Mouse (Mus musculus) stomach, embryonic 15.5 days (tissue): ENCODE data around the gene Tspoap1. TPM values are rescaled to one million over a fixed set of nuclear protein-coding genes. Genes with fewer than 3 reads are reported as not detected.
A peak's percentile ranks its signal among the peaks of the same experiment; 100 is the strongest.

ENCODE experiments used
- ATAC-seq: fragments of 200-750 bp; cut with Nextera tagmentation; 2 replicates; pipeline ENCODE4 v1.8.0; 2017; ENCODE audit warnings: low read depth, moderate number of reproducible peaks, moderate TSS enrichment; ENCODE audit not compliant: insufficient read depth, low FRiP score
- H3K27ac ChIP-seq: fragments of 300-500 bp; sonication (generic); 2 replicates; pipeline ENCODE4 v1.5.1; 2015; ENCODE audit warnings: mild to moderate bottlenecking, inconsistent platforms
- H3K27me3 ChIP-seq: fragments of 300-500 bp; sonication (generic); replicated peaks from 2 replicates; pipeline ENCODE4 v1.6.1; 2015; ENCODE audit warnings: inconsistent platforms
- H3K36me3 ChIP-seq: fragments of 300-500 bp; sonication (generic); 2 replicates; pipeline ENCODE4 v1.6.1; 2015; ENCODE audit warnings: inconsistent platforms
- H3K4me1 ChIP-seq: fragments of 300-500 bp; sonication (generic); 2 replicates; pipeline ENCODE4 v1.6.1; 2015; ENCODE audit warnings: inconsistent platforms
- H3K4me2 ChIP-seq: fragments of 300-500 bp; sonication (generic); 2 replicates; pipeline ENCODE4 v1.6.1; 2015; ENCODE audit warnings: mild to moderate bottlenecking, inconsistent platforms
- H3K4me3 ChIP-seq: fragments of 300-500 bp; sonication (generic); replicated peaks from 2 replicates; pipeline ENCODE4 v1.5.1; 2015; ENCODE audit warnings: inconsistent platforms
- H3K9ac ChIP-seq: fragments of 300-500 bp; sonication (generic); 2 replicates; pipeline ENCODE4 v1.6.1; 2015; ENCODE audit warnings: inconsistent platforms
- H3K9me3 ChIP-seq: fragments of 300-500 bp; sonication (generic); 2 replicates; pipeline ENCODE4 v1.6.1; 2016; ENCODE audit warnings: inconsistent platforms
- WGBS: fragments of 180-500 bp; shearing (Covaris S2); methylation state at CpG from one replicate; pipeline ENCODE4 v1.1.7; 2015; 5-methylcytosine and 5-hydroxymethylcytosine counted together
- polyA plus RNA-seq: library from polyadenylated mRNA; unstranded; fragments of >200 nt; fragmentation: Nextera tagmentation; extraction: Ambion mirVana; gene quantifications from 2 replicates; pipeline ENCODE4 v1.2.1, GENCODE M21; 2015

Tspoap1 gene
- polyA plus RNA-seq, 1 experiment from 2014 or later, result 2.8 TPM

DNA sequence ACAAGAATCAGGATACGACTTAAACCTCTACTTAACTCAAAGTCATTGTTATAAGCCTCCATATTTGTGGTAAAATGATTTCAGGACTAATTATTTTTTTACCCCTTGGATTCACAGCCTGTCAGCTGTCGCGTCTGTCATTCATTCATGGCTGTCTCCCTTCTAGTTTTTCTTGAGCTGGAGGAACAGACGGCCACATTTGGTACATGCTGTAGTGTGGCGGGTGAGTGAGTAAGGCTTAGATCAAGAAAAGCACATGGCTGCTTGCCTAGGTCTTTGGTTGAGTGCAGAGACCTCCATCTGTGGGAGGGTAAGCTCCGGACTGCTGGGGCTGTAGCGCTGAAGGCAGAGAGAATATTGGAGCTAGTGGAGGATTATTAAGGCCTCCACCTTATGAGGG lies 12.6 kb upstream of the Tspoap1 start:
- H3K4me3 ChIP-seq, result no peak overlapping the region
- H3K27ac ChIP-seq, result no peak overlapping the region
- H3K9ac ChIP-seq, result no peak overlapping the region
- no peak overlapping the region for H3K4me2 ChIP-seq
- ATAC-seq, result no peak
- no peaks in the 10 kb centered on the region for H3K27me3 ChIP-seq
- H3K4me1 ChIP-seq, result peaks cover 5% of the 10 kb centered on the region; the same call in 1 of the 2 replicates
- H3K36me3 ChIP-seq, result peaks cover 11% of the 10 kb centered on the region
- WGBS, result 92% methylated on average over 7 of the region's 7 CpGs
- no peaks in the 10 kb centered on the region for H3K9me3 ChIP-seq

DNA sequence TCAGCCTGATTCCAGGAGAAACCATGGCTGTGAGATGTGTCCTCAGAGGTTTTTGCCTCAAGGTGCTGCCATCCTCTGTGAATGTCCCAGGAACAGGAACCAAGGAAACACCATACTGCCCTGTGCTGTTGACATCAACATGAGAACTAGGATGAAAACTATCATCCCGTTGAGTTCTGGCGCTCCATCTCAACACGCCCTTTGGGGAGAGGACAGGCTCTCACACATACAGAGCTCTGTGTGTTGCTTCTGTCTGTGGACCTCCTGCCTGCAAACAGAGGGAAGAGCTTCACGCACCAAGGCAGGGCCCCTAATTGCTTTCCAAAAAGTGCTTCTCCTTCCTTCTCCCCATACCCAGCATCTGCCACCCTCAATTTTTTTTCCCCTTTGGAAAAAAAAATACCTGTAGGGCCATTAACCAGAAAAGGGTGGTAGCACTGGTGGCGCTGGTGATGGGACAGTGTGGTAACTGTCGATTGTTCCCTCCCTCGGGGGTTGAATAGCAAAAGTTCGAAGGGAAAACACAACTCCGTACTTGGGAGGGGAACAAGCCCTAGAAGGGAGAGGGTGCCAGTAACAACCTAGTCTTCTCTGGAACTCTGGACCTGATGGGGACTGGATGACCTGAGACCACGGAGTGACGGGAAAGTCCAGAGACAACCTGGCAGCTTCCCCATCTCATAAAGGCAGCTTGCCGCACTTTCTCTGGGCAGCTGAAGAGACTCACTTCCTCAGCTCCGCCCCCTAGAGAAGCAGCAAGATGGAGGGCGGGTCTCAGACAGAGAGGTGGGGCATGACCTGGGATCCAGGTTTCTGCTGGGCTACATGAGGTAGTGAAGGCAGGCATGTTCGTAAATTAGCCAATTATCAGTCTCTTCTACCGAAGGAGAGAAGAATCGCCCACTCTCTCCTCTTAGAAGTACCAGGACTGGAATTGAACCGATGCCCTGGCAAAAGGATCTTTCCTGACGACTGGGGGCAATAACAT lies 11.9 kb upstream of the Tspoap1 start:
- peaks cover 5% of the 10 kb centered on the region; the same call in 1 of the 2 replicates for H3K4me1 ChIP-seq
- H3K27ac ChIP-seq, result peak overlapping the region; percentile 68; the same call in 1 of the 2 replicates
- ATAC-seq, result peak; percentile 67; the same call in 1 of the 2 replicates
- peaks cover 9% of the 10 kb centered on the region for H3K36me3 ChIP-seq
- H3K9ac ChIP-seq, result no peak overlapping the region
- peak overlapping the region; percentile 30 for H3K4me2 ChIP-seq
- H3K27me3 ChIP-seq, result no peaks in the 10 kb centered on the region
- H3K9me3 ChIP-seq, result no peaks in the 10 kb centered on the region
- 29% methylated on average over 19 of the region's 19 CpGs for WGBS
- 0 out of 2 replicates have a peak overlapping the region, but pooled peaks have one; percentile 2 for H3K4me3 ChIP-seq

DNA sequence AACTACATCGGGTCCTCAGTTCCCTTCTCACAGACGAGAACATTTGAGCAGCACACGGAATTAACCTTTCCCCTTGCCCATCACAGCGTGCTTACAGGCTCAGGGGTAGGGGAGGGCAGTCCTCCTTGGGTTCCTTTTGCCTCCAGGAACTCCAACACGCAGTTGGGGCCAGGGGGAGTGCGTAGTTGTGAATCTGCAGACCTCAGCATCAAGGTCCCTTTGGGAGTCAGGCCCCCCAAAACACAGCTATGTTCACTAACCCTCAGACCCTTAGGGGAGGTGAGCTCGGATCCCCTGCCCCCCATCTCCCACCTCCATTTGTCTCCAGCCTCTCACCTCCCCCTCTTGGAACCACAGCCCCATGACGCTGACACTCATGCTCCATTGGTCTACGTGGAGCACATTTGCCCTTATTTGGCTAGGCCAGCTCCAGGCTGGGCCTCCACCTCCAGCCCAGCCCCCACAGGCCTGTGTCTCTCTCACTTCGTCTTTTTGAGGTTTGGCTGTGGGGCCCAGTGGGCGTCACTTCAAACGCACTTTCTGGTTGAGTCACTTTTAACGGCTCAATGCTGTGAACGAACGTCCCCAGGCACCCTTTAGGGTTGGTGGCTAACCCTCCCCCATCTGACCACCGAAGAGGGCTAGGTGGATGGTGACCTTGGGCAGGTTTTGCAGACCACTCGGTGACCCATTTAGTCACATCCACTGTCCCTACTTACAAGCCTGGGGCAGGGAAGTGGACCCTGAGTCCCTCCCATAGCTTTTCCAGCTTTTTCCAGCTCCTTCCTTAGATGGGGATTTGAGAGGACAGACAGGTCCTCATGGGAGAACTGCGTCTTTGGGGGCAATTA lies 10.9 kb upstream of the Tspoap1 start:
- peak overlapping the region; percentile 5; the same call in 1 of the 2 replicates for H3K4me2 ChIP-seq
- no peak overlapping the region for H3K4me3 ChIP-seq
- H3K36me3 ChIP-seq, result peaks cover 2% of the 10 kb centered on the region; the same call in 1 of the 2 replicates
- H3K4me1 ChIP-seq, result peaks cover 5% of the 10 kb centered on the region; the same call in 1 of the 2 replicates
- no peak overlapping the region for H3K9ac ChIP-seq
- peak overlapping the region; percentile 68; the same call in 1 of the 2 replicates for H3K27ac ChIP-seq
- WGBS, result 39% methylated on average over 18 of the region's 18 CpGs
- H3K9me3 ChIP-seq, result no peaks in the 10 kb centered on the region
- peak; percentile 73 for ATAC-seq
- H3K27me3 ChIP-seq, result no peaks in the 10 kb centered on the region

DNA sequence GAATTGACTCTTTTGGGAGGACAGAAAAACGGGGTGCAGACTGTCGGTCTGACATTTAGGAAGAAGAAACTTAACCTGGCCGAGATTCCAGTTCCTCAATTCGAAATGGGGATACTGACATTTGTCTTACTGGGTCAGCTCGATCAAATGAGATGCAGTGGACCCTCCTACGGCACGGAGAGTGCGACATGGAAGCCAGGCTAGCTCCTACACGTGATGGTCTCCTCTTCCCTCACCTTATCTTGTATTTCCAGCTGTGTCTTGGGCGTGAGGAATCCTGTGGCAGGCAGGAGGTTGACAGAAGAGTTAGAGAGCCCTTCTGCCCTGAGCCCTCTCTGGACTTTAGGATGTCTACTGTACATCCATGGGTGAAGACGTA lies 10.3 kb upstream of the Tspoap1 start:
- Histone ChIP-seq H3K4me1 (peaks cover 5% of the 10 kb centered on the region; the same call in 1 of the 2 replicates), H3K4me2 (no peak overlapping the region), H3K27ac (peak overlapping the region; percentile 55; the same call in 1 of the 2 replicates), H3K9ac (no peak overlapping the region), H3K27me3 (no peaks in the 10 kb centered on the region), H3K36me3 (no peaks in the 10 kb centered on the region), H3K9me3 (no peaks in the 10 kb centered on the region), H3K4me3 (no peak overlapping the region)
- peak; percentile 74 for ATAC-seq
- WGBS, result 72% methylated on average over 11 of the region's 11 CpGs

DNA sequence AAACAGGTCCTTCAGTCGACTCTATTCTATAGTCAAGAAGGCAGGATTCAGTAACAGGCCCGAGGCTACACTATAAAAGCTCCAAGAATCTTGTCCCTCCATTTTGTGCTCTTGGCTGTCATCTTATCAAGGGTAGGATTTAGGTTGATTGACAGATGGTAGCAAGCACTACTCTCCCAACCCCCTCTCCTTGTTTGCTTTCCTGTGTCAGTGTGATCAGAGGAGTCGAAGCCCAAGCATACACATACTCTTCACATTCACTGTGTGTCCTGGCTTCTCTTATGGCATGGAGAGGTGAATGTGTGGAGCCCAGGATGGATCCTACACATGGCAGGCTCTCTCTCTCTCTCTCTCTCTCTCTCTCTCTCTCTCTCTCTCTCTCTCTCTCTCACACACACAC lies 9.8 kb upstream of the Tspoap1 start:
- H3K27ac ChIP-seq, result no peak overlapping the region
- no peak overlapping the region for H3K4me2 ChIP-seq
- no peaks in the 10 kb centered on the region for H3K27me3 ChIP-seq
- H3K9ac ChIP-seq, result no peak overlapping the region
- whole genome bisulfite sequencing, result 56% methylated on average over 3 of the region's 3 CpGs
- no peak for ATAC-seq
- no peaks in the 10 kb centered on the region for H3K9me3 ChIP-seq
- H3K4me1 ChIP-seq, result peaks cover 5% of the 10 kb centered on the region; the same call in 1 of the 2 replicates
- H3K4me3 ChIP-seq, result no peak overlapping the region
- H3K36me3 ChIP-seq, result no peaks in the 10 kb centered on the region

DNA sequence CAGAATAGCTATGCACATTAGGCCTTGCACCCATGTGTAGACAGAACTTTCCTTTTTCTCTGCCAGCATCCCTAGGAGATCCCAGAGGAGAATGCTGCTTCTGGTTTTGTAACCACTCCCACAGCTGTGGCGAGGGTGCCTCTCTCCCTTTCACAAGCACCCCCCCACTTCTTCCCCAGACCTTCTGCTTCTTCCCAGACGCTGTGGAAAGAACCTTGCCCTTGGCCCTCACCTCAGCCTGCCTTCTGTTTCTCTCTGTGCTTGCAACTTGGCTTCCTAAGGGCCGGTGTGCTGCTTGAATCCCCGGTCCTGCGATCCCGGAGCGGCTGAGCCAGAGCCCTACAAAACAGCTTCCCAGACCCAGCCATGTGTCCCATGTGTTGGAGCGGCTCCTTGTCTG lies 9.3 kb upstream of the Tspoap1 start:
- H3K4me1 ChIP-seq, result peaks cover 5% of the 10 kb centered on the region; the same call in 1 of the 2 replicates
- H3K27ac ChIP-seq, result peak overlapping the region; percentile 41
- no peaks in the 10 kb centered on the region for H3K36me3 ChIP-seq
- ATAC-seq, result no peak
- no peak overlapping the region for H3K4me2 ChIP-seq
- 79% methylated on average over 8 of the region's 8 CpGs for WGBS
- H3K4me3 ChIP-seq, result no peak overlapping the region
- H3K9me3 ChIP-seq, result no peaks in the 10 kb centered on the region
- no peak overlapping the region for H3K9ac ChIP-seq
- no peaks in the 10 kb centered on the region for H3K27me3 ChIP-seq

DNA sequence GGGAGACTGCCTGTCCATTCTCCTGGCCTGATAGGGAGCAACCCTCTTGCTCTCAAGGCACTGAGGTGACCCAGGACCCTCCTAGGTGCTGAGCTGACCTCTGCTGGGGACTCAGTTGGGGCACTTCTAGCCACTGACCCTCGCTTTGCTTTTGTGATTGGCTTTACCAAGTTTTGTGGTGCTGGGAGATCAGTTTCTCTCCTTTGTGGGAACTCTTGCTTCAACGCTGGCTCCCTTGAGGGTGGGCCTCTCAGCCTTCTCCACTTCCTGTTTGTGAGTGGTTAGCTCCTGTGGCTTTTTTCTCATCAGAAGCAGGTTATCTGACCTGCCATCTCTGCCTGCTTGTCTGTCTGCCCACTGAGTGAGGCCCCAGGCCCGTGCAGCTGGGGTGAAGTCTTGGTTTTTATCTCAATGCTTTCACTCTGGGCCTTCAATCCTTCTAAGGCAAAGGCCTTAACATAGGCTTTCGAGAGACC lies 8.8 kb upstream of the Tspoap1 start:
- Histone ChIP-seq H3K27ac (peak overlapping the region; percentile 41), H3K27me3 (no peaks in the 10 kb centered on the region)
- no peak for ATAC-seq

DNA sequence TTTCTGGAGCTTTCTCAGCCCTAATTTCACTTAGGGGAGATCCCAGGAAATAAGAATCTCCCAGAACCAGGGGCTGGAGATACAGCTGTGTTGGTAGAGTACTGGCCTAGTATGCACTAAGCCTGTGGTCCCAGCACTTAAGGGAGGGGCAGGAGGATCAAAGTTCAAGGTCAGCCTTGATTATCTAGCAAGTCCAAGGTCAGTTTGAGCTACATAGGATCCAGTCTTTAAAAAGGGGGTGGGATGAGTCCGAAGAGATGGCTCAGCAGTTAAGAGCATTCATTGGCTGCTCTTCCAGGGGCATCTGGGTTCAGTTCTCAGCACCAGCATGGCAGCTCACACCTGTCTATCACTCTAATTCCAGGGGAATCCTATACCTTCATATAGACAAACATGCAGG lies 8.0 kb upstream of the Tspoap1 start:
- ATAC-seq, result no peak
- Histone ChIP-seq H3K4me3 (no peak overlapping the region), H3K9me3 (no peaks in the 10 kb centered on the region), H3K27ac (no peak overlapping the region), H3K4me1 (peaks cover 5% of the 10 kb centered on the region; the same call in 1 of the 2 replicates), H3K4me2 (no peak overlapping the region), H3K27me3 (no peaks in the 10 kb centered on the region), H3K9ac (no peak overlapping the region), H3K36me3 (no peaks in the 10 kb centered on the region)
- 79% methylated on average over 1 of the region's 1 CpGs for WGBS

More for the DNA sequence above, 8.8 kb upstream of the Tspoap1 start:
- Histone ChIP-seq H3K4me3 (no peak overlapping the region), H3K9ac (no peak overlapping the region), H3K36me3 (no peaks in the 10 kb centered on the region), H3K4me2 (no peak overlapping the region), H3K9me3 (no peaks in the 10 kb centered on the region), H3K4me1 (peaks cover 5% of the 10 kb centered on the region; the same call in 1 of the 2 replicates)
- WGBS, result 45% methylated on average over 4 of the region's 4 CpGs

DNA sequence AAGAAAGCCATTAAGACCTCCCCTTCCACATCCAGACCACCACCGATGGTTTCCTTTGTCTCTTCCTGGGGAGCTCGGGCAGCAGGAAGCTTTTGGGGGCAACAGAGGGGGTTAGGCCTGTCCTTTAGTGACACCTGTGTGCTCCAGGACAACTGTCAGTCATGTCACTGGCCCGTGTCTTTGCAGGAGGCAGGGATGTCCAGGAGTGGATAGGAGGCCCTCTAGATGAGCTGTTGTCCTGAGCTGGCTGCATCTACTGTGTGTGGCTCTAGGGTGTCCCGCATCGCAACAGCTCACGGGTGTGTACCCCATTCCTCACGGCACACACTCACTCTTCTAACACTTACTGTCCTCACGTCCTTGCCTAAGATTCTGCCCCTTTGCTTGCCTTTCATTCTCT lies 7.1 kb upstream of the Tspoap1 start:
- WGBS, result 77% methylated on average over 8 of the region's 8 CpGs
- no peak overlapping the region for H3K4me3 ChIP-seq
- H3K9ac ChIP-seq, result no peak overlapping the region
- no peak overlapping the region for H3K27ac ChIP-seq
- H3K27me3 ChIP-seq, result no peaks in the 10 kb centered on the region
- H3K4me2 ChIP-seq, result no peak overlapping the region
- H3K36me3 ChIP-seq, result no peaks in the 10 kb centered on the region
- ATAC-seq, result no peak
- peaks cover 5% of the 10 kb centered on the region; the same call in 1 of the 2 replicates for H3K4me1 ChIP-seq
- no peaks in the 10 kb centered on the region for H3K9me3 ChIP-seq

DNA sequence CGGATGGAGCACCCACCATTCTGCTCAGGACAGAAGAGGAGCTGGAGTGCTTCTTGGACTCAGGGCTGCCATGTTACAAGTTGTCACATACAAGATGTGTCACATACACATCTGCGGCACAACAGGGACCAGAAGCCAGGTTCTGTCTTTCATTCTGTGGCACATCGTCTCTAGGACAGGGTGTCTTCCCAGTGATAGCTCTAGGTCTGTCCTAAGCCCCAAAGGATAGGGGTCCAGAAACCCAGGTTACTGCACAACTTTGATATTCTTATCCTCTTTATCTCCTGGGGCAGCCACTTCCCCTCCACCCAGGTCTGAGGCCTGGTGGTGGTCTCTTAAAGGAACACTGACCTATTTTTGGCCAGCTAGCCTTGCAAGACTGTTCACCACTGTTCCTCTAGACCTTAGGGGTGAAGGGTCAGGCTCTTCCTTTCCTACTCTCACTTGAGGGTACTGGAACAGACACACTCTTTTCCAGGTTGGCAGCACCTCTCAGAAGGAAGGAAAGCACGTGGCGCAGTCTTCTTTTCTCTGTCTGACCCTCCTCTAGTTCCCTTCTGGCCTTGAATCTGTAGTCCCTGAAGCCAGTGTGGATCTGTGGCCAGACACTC lies 6.3 kb upstream of the Tspoap1 start:
- H3K27ac ChIP-seq, result peak overlapping the region; percentile 8; the same call in 1 of the 2 replicates
- no peaks in the 10 kb centered on the region for H3K9me3 ChIP-seq
- 80% methylated on average over 5 of the region's 5 CpGs for WGBS
- H3K27me3 ChIP-seq, result no peaks in the 10 kb centered on the region
- H3K4me3 ChIP-seq, result no peak overlapping the region
- H3K4me2 ChIP-seq, result no peak overlapping the region
- no peak overlapping the region for H3K9ac ChIP-seq
- H3K36me3 ChIP-seq, result no peaks in the 10 kb centered on the region
- ATAC-seq, result no peak
- peaks cover 5% of the 10 kb centered on the region; the same call in 1 of the 2 replicates for H3K4me1 ChIP-seq

DNA sequence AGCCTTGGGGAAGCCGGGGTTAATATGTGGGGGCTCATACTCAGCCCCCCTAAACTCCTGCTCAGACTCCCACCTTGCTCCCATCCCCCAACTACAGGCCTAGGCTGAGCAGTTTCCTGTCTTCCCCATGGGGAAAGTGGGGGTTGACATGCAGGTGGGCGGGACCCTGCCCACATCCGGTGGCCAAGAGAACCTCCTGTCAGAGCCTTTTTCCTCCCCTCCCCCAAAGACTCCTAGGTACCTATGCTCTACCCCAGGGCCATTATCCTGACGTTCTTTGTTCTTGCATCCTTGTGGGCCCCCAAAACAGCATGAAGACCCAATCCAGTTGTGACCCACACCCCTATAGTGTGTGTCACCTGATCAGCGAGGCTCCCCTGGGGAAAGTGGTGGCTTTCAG lies 5.7 kb upstream of the Tspoap1 start:
- WGBS, result 72% methylated on average over 5 of the region's 5 CpGs
- ATAC-seq, result no peak
- no peaks in the 10 kb centered on the region for H3K4me1 ChIP-seq

More for the DNA sequence above, 5.7 kb upstream of the Tspoap1 start:
- Histone ChIP-seq H3K4me3 (0 out of 2 replicates have a peak overlapping the region, but pooled peaks have one; percentile 6), H3K27ac (peak overlapping the region; percentile 8; the same call in 1 of the 2 replicates), H3K9me3 (no peaks in the 10 kb centered on the region), H3K9ac (no peak overlapping the region), H3K4me2 (no peak overlapping the region), H3K36me3 (no peaks in the 10 kb centered on the region), H3K27me3 (no peaks in the 10 kb centered on the region)
